Mouse (Mus musculus): ENCODE data around the gene Aldh1a3.

DNA sequence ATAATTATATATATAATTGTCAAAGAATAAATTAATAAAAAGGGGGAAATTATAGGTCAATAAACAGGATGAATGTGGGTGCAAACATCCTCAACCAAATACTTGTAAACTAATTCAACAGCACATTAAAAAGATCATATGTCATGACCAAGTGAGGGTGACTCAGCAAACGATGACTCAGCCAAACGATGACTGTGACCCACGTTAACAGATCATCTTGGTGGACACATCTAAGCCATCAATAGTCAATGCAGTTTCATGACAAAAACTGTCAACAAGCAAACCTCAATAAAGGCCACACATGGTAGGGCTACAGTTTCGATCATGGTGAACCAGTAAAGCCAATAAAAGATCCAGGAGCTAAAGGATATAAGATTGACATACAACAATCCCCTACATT, 68.3 kb downstream of the Aldh1a3 start:
- TF ChIP-seq EP300 (optimal IDR thresholded peaks at IDR 0.05) (no peak), CTCF (IDR thresholded peaks at IDR 0.05; ENCODE audit: low read depth) (no peak)

Measured in stomach, postnatal 0 days (tissue).